Mouse (Mus musculus): ENCODE measurements at regions not wholly inside any gene's neighbourhood (a gene's known extent, or its start where the extent isn't known, plus 50 kb on each side); places are given as distances from the start of the nearest gene placed in this dataset.
"Not testable (repeated sequence)": the region's sequence is repeated elsewhere in the genome, so short reads cannot be mapped to it uniquely, and the experiment has no call there.

DNA sequence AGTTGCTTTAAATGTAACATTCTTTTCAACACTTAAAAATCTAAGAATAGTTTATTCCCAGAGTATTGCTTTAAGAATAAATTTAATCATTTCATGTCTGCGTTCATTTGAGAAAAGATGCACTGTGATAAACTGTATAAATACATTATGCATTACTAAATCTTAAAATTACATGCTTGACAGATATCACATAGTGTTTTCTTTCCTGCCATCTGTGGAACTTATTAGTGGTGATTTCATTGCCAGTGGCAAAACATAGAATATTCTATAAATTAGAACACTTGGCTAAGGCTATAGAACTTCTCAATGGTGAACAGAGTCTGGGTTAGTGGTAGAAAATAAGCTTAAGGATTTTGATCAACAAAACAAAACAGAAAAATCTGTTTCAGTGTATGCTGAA lies 268.1 kb downstream of the Gm8797 start:
- no peak overlapping the region for H3K27ac ChIP-seq (ENCODE audit: low read length)
- H3K36me3 ChIP-seq (ENCODE audit: control insufficient read depth, insufficient read depth, low read length), result no peaks in the 10 kb centered on the region
- no peak overlapping the region for H3K4me2 ChIP-seq (ENCODE audit: low read depth, low read length)
- H3K4me3 ChIP-seq (ENCODE audit: low read length), result no peak overlapping the region
- 68% methylated on average over 1 of the region's 1 CpGs for WGBS
- H3K27me3 ChIP-seq (replicated peaks; ENCODE audit: control insufficient read depth, insufficient read depth, low read length), result no peaks in the 10 kb centered on the region
- H3K4me1 ChIP-seq (ENCODE audit: control insufficient read depth, insufficient read depth, low read length), result no peaks in the 10 kb centered on the region
- no peaks in the 10 kb centered on the region for H3K9me3 ChIP-seq (ENCODE audit: control insufficient read depth, low read length)
- no peak overlapping the region for H3K9ac ChIP-seq (ENCODE audit: low read depth, low read length)
- ATAC-seq, result no peak

DNA sequence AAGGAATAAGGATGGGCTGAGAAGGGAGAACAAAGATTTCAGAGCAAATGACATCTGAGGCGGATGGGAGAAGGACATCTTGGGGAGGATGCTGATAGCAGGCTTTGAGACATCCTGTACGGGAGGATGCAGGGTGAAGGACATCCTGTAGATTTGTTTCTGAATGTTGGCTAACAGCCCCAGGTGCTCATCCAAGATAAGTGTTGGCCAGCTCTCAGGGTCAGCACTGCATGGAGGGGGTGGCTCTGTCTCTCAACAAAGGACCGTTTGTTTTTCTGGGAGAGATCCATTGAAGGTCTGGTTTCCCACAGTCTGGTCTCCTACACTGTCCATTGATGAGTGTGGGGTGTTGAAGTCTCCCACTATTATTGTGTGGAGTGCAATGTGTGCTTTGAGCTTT lies 290.7 kb downstream of the Gm8797 start:
- not testable (repeated sequence) for H3K4me3 ChIP-seq (ENCODE audit: low read length); ATAC-seq; H3K4me1 ChIP-seq (ENCODE audit: control insufficient read depth, insufficient read depth, low read length); H3K27me3 ChIP-seq (replicated peaks; ENCODE audit: control insufficient read depth, insufficient read depth, low read length); H3K4me2 ChIP-seq (ENCODE audit: low read depth, low read length); H3K9me3 ChIP-seq (ENCODE audit: control insufficient read depth, low read length); H3K9ac ChIP-seq (ENCODE audit: low read depth, low read length); H3K36me3 ChIP-seq (ENCODE audit: control insufficient read depth, insufficient read depth, low read length); H3K27ac ChIP-seq (ENCODE audit: low read length)
- WGBS, result 74% methylated on average over 3 of the region's 3 CpGs

DNA sequence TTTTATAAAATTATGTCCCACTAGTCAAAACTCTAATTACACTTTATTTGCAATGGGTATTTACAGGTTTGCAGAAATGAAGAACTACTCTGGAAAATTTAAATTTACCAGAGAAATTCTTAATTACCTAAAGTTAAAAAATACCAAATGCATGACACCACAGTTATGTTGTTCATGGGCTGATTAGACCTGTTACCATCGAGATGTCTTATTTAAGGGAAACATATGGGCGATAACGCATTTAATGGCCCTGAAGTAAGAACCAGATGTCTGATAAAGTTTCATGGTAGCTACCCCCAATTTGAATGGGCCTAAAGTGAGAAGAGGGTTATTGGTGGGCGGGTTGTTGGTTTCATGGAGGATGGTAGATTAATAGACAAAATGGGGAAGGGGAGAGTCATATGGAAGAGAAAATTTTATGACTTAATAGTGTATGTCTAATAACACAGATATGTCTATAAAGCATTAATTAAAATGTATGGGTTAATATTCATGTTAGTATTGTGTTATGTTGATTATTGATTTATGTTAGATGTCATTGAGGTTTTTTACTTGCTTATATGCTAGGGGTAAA lies 299.0 kb downstream of the Gm8797 start:
- Histone ChIP-seq H3K4me3 (ENCODE audit: low read length) (no peak overlapping the region), H3K27me3 (replicated peaks; ENCODE audit: control insufficient read depth, insufficient read depth, low read length) (no peaks in the 10 kb centered on the region), H3K9me3 (ENCODE audit: control insufficient read depth, low read length) (no peaks in the 10 kb centered on the region), H3K4me1 (ENCODE audit: control insufficient read depth, insufficient read depth, low read length) (no peaks in the 10 kb centered on the region), H3K9ac (ENCODE audit: low read depth, low read length) (no peak overlapping the region), H3K36me3 (ENCODE audit: control insufficient read depth, insufficient read depth, low read length) (no peaks in the 10 kb centered on the region), H3K27ac (ENCODE audit: low read length) (no peak overlapping the region), H3K4me2 (ENCODE audit: low read depth, low read length) (no peak overlapping the region)
- WGBS, result 86% methylated on average over 4 of the region's 4 CpGs
- ATAC-seq, result no peak

DNA sequence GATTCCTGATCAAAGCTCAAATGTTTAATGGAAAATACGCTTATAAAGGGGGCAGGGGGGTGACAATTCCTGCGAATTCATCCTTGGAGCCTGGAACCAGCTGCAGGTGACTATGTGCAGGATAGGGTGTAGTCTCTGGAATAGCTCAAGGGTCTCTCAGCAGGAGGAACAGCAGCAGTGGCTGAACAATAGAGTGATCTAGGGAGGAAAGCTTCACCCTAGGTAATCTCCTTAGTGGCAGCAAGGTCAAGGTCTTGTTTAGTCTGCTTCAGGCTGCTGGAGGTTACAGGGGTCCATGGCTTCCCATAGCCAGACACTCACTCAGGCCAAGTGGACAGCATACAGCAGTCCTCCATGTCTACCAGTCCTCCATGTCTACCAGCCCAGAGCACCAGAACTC lies 301.3 kb downstream of the Gm8797 start:
- Histone ChIP-seq H3K9me3 (ENCODE audit: control insufficient read depth, low read length) (no peaks in the 10 kb centered on the region), H3K9ac (ENCODE audit: low read depth, low read length) (no peak overlapping the region), H3K4me2 (ENCODE audit: low read depth, low read length) (no peak overlapping the region), H3K27ac (ENCODE audit: low read length) (no peak overlapping the region), H3K4me1 (ENCODE audit: control insufficient read depth, insufficient read depth, low read length) (no peaks in the 10 kb centered on the region), H3K27me3 (replicated peaks; ENCODE audit: control insufficient read depth, insufficient read depth, low read length) (no peaks in the 10 kb centered on the region), H3K36me3 (ENCODE audit: control insufficient read depth, insufficient read depth, low read length) (no peaks in the 10 kb centered on the region), H3K4me3 (ENCODE audit: low read length) (no peak overlapping the region)
- ATAC-seq, result no peak
- 80% methylated on average over 2 of the region's 2 CpGs for WGBS

DNA sequence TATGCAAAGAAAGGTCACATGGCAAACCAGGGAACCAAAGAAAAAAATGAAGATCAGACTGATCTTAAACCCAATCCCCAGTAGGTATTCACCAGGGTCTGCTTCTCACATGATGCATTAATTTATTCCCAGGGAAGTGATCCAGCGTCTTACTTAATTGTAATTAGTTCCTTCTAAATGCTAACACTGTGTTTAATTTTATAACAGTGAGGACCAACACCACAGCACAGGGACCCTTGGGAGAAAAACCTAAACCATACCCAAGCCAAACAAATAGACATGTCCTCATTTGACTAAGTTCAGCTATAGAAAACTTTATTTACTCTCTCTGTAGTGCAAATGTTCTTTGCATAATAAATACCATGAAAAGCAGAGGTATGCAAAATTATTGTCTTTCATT lies 333.2 kb downstream of the Gm8797 start:
- Histone ChIP-seq H3K4me1 (ENCODE audit: control insufficient read depth, insufficient read depth, low read length) (no peaks in the 10 kb centered on the region), H3K27ac (ENCODE audit: low read length) (no peak overlapping the region), H3K4me3 (ENCODE audit: low read length) (no peak overlapping the region), H3K9me3 (ENCODE audit: control insufficient read depth, low read length) (no peaks in the 10 kb centered on the region), H3K9ac (ENCODE audit: low read depth, low read length) (no peak overlapping the region), H3K36me3 (ENCODE audit: control insufficient read depth, insufficient read depth, low read length) (no peaks in the 10 kb centered on the region), H3K4me2 (ENCODE audit: low read depth, low read length) (no peak overlapping the region), H3K27me3 (replicated peaks; ENCODE audit: control insufficient read depth, insufficient read depth, low read length) (no peaks in the 10 kb centered on the region)
- 74% methylated on average over 1 of the region's 1 CpGs for WGBS
- ATAC-seq, result no peak

DNA sequence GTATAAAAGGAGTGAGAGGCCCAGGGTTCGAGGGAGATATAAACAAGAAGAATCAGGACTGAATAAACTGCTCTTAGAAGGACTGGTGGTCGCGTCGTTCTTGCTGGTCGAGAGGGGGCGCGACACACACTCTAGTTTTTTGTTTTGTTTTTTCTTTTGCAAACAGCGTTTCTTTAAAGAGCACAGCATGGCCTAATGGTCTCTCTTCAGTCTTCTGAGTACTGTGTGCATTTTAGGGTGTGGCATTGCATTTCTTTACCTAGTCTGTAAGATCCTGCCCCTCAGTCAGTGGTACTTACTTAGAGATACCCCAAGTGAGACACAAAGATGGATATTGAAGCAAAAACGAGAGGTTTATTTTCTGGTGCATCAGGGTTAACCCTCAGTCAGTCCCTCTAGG lies 336.7 kb downstream of the Gm8797 start:
- no peak overlapping the region for H3K4me2 ChIP-seq (ENCODE audit: low read depth, low read length)
- no peak overlapping the region for H3K9ac ChIP-seq (ENCODE audit: low read depth, low read length)
- H3K4me3 ChIP-seq (ENCODE audit: low read length), result no peak overlapping the region
- no peaks in the 10 kb centered on the region for H3K4me1 ChIP-seq (ENCODE audit: control insufficient read depth, insufficient read depth, low read length)
- H3K27ac ChIP-seq (ENCODE audit: low read length), result no peak overlapping the region
- H3K9me3 ChIP-seq (ENCODE audit: control insufficient read depth, low read length), result no peaks in the 10 kb centered on the region
- H3K36me3 ChIP-seq (ENCODE audit: control insufficient read depth, insufficient read depth, low read length), result no peaks in the 10 kb centered on the region
- 71% methylated on average over 9 of the region's 9 CpGs for WGBS
- no peak for ATAC-seq
- no peaks in the 10 kb centered on the region for H3K27me3 ChIP-seq (replicated peaks; ENCODE audit: control insufficient read depth, insufficient read depth, low read length)

DNA sequence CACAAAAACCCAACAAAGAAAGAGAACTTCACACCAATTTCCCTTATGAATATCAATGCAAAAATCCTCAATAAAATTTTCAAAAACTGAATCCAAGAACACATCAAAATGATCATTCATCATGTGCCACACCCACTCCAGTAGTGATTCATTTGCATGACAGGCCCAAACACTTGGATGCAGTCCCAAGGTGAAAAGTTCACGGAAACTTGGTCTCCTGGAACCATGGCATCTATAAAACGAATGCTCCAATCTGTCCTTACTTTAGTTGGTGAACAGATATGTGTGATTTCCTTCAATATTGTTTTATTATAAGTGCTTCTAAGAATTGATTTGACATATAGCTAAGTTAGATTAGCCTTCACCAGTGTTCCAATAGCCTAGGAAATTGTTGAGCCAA lies 343.3 kb downstream of the Gm8797 start:
- H3K9me3 ChIP-seq (ENCODE audit: control insufficient read depth, low read length), result no peaks in the 10 kb centered on the region
- no peaks in the 10 kb centered on the region for H3K36me3 ChIP-seq (ENCODE audit: control insufficient read depth, insufficient read depth, low read length)
- ATAC-seq, result no peak
- H3K4me3 ChIP-seq (ENCODE audit: low read length), result no peak overlapping the region
- 81% methylated on average over 2 of the region's 2 CpGs for WGBS
- H3K4me2 ChIP-seq (ENCODE audit: low read depth, low read length), result no peak overlapping the region
- H3K9ac ChIP-seq (ENCODE audit: low read depth, low read length), result no peak overlapping the region
- H3K4me1 ChIP-seq (ENCODE audit: control insufficient read depth, insufficient read depth, low read length), result no peaks in the 10 kb centered on the region
- no peak overlapping the region for H3K27ac ChIP-seq (ENCODE audit: low read length)
- H3K27me3 ChIP-seq (replicated peaks; ENCODE audit: control insufficient read depth, insufficient read depth, low read length), result no peaks in the 10 kb centered on the region

DNA sequence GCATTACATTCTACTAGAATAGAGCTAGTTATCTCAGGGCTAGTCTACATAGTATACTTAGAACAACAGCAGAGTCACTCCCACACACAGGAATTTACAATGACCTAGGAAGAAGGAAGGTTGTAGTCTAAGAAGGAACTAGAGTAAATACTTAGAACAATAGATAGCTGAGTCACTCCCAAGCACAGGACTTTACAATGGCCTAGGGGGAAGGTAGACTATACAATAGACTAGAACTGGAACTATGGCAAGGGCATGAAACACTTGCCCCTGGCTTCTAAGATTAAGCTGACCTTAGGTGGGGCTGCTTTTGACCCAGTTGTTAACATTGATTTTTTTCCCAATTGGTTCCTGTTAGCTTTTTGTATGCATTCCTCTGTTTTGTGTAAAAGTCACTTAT lies 343.8 kb downstream of the Gm8797 start:
- not testable (repeated sequence) for H3K4me2 ChIP-seq (ENCODE audit: low read depth, low read length); H3K27ac ChIP-seq (ENCODE audit: low read length); H3K9ac ChIP-seq (ENCODE audit: low read depth, low read length); H3K4me1 ChIP-seq (ENCODE audit: control insufficient read depth, insufficient read depth, low read length); H3K9me3 ChIP-seq (ENCODE audit: control insufficient read depth, low read length); H3K36me3 ChIP-seq (ENCODE audit: control insufficient read depth, insufficient read depth, low read length); H3K4me3 ChIP-seq (ENCODE audit: low read length); H3K27me3 ChIP-seq (replicated peaks; ENCODE audit: control insufficient read depth, insufficient read depth, low read length); ATAC-seq

DNA sequence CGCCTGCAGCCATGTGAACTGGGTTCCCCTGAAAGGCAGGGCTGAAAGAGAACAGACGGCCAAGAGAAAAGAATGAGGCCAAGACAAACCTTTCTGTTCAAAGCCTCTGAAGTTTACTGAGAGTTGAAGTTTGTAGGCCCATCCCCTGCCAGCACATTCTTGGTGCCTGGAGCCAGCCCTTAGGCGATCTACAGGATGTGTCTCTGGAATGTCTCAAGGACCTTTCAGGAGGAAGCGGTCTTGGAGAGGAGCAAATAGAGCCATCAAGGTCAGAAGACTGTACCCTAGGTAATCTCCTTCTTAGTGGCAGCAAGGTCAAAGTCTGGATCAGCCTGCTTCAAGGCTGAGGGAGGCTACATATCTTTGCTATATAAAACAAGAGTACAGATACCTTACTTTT lies 350.3 kb downstream of the Gm8797 start:
- 43% methylated on average over 4 of the region's 4 CpGs for whole genome bisulfite sequencing
- ATAC-seq, result no peak

DNA sequence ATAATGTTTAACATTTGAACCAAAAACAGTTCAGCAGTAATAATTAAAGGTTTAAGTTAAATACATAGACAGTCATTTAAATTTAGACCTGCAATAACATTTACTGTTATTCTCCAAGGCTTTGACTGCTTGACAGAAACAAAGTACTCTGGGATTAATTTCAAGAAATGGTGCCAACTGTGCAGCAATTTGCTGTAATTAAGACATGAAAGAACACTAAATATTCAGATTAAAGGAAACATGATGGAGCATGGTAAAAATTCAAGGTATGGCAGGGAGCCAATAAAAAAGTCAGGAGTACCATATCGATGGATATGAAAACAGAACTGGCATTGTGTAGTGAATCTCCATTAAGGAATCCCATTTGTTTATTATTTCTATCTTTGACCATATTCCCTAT lies 352.3 kb downstream of the Gm8797 start:
- no peaks in the 10 kb centered on the region for H3K27me3 ChIP-seq (replicated peaks; ENCODE audit: control insufficient read depth, insufficient read depth, low read length)
- WGBS, result 51% methylated on average over 1 of the region's 1 CpGs
- no peaks in the 10 kb centered on the region for H3K9me3 ChIP-seq (ENCODE audit: control insufficient read depth, low read length)
- no peak overlapping the region for H3K27ac ChIP-seq (ENCODE audit: low read length)
- H3K36me3 ChIP-seq (ENCODE audit: control insufficient read depth, insufficient read depth, low read length), result no peaks in the 10 kb centered on the region
- H3K4me1 ChIP-seq (ENCODE audit: control insufficient read depth, insufficient read depth, low read length), result no peaks in the 10 kb centered on the region
- ATAC-seq, result no peak
- H3K4me2 ChIP-seq (ENCODE audit: low read depth, low read length), result no peak overlapping the region
- H3K9ac ChIP-seq (ENCODE audit: low read depth, low read length), result no peak overlapping the region
- no peak overlapping the region for H3K4me3 ChIP-seq (ENCODE audit: low read length)

More for the DNA sequence above, 350.3 kb downstream of the Gm8797 start:
- Histone ChIP-seq H3K4me1 (ENCODE audit: control insufficient read depth, insufficient read depth, low read length) (no peaks in the 10 kb centered on the region), H3K9me3 (ENCODE audit: control insufficient read depth, low read length) (no peaks in the 10 kb centered on the region), H3K27me3 (replicated peaks; ENCODE audit: control insufficient read depth, insufficient read depth, low read length) (no peaks in the 10 kb centered on the region), H3K4me2 (ENCODE audit: low read depth, low read length) (no peak overlapping the region), H3K4me3 (ENCODE audit: low read length) (no peak overlapping the region), H3K36me3 (ENCODE audit: control insufficient read depth, insufficient read depth, low read length) (no peaks in the 10 kb centered on the region), H3K9ac (ENCODE audit: low read depth, low read length) (no peak overlapping the region), H3K27ac (ENCODE audit: low read length) (no peak overlapping the region)
